Mouse (Mus musculus): ENCODE measurements around the gene Ssna1. TPM values are rescaled to one million over a fixed set of nuclear protein-coding genes. Genes with fewer than 3 reads are reported as not detected.

The Ssna1 gene
- polyA plus RNA-seq, 1 experiment from 2014 or later: 217 TPM

DNA sequence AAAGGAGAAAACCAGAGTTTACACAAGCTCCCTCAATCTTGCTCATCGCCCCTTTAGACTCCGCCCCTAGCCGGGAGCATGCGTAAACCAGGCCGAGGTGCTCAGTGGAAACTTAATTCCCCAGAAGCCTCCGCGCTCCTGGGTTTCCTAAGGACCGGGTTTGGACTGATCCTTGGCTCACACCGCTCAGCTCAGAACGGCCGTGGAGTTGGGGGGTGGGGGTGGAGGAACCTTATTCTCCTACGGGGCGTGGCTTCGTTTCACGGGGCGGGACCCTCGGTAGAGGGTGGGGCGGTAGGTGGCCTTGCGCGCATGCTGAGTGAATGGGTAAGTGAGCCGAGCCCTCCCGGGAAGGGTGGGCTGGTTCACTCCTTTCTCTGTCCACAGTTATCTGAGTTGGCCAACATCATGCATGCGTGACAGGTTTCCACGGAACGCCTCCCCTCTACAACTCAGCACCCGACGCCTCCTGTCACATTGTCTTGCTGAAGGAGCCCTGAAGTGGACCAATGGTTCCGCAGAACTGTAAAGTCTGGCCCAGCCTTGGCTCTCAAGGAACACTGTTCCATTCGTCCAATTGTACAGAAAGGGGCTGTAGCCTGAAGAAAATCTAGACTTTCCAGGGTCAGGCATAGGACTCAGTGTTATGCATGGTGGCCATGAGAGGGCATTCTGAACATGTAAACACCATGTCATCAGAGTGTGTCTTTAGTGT is 31.4 kb downstream of the Ssna1 start:
- Histone ChIP-seq H3K36me3 (ENCODE audit: control insufficient read depth, insufficient read depth, low read length) (no peaks in the 10 kb centered on the region), H3K9me3 (ENCODE audit: control insufficient read depth, low read length) (no peaks in the 10 kb centered on the region), H3K9ac (ENCODE audit: low read length) (peak overlapping the region; percentile 44), H3K4me1 (ENCODE audit: control insufficient read depth, insufficient read depth, low read length) (peaks cover 18% of the 10 kb centered on the region), H3K27ac (ENCODE audit: low read depth, low read length) (0 out of 2 replicates have a peak overlapping the region, but pooled peaks have one; percentile 3), H3K4me3 (ENCODE audit: low read depth, low read length) (peak overlapping the region; percentile 37), H3K27me3 (ENCODE audit: control insufficient read depth, insufficient read depth, low read length) (peaks cover 19% of the 10 kb centered on the region), H3K4me2 (ENCODE audit: low read depth) (peak overlapping the region; percentile 98)
- ATAC-seq (ENCODE audit: insufficient read depth, low FRiP score, low TSS enrichment): peak; percentile 70
- peak; percentile 75 for DNase-seq (ENCODE audit: low spot score)
- under 1% methylated on average over 29 of the region's 29 CpGs for WGBS

DNA sequence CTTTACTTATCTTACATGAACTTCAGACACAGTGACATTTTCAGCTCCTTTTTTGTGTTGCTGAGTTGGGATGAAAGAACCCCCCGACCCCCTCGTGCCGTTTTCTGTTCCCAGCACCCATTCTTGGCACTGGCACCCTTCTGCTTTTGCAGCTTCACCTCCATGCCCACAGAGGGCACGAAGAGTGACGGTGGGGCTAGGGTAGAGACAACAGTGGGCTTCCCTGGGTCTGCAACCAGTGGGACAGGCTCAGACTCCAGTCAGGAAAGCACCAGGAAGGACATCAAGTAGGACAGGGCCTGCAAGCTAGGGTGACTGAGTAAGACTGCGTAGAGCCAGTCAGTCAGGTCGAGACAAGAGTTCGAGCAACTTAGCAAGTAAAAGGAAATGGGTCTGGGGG is 31.9 kb downstream of the Ssna1 start:
- H3K9me3 ChIP-seq (ENCODE audit: control insufficient read depth, low read length): no peaks in the 10 kb centered on the region
- ATAC-seq (ENCODE audit: insufficient read depth, low FRiP score, low TSS enrichment) (0 out of 2 replicates have a peak, but pooled peaks have one; percentile 1), DNase-seq (ENCODE audit: low spot score) (no peak)
- no peaks in the 10 kb centered on the region for H3K36me3 ChIP-seq (ENCODE audit: control insufficient read depth, insufficient read depth, low read length)
- no peak overlapping the region for H3K9ac ChIP-seq (ENCODE audit: low read length)
- H3K4me3 ChIP-seq (ENCODE audit: low read depth, low read length): no peak overlapping the region
- peaks cover 19% of the 10 kb centered on the region for H3K27me3 ChIP-seq (ENCODE audit: control insufficient read depth, insufficient read depth, low read length)
- H3K4me1 ChIP-seq (ENCODE audit: control insufficient read depth, insufficient read depth, low read length): peaks cover 18% of the 10 kb centered on the region
- H3K4me2 ChIP-seq (ENCODE audit: low read depth): peak overlapping the region; percentile 98
- no peak overlapping the region for H3K27ac ChIP-seq (ENCODE audit: low read depth, low read length)
- 51% methylated on average over 8 of the region's 8 CpGs for WGBS

DNA sequence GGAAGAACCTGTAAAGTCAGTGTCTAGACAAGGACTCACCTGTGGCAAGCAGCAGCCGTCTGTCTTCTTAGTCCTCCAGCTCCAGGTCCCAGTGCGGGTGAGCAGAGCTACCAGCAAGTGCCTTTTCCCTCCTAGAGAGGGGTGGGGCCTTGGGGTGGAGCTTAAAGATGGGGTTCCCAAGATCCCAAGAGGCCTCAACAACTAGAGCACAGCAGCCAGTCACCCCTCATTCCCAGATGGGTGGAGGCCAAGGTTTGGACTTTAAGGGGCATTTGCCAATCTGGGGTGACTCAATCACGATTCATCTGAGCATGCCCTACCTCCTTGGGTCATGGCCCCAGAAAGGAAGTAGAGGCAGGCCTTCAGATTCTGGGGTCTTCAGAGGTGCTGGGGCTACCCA is 32.5 kb downstream of the Ssna1 start:
- peaks cover 18% of the 10 kb centered on the region for H3K4me1 ChIP-seq (ENCODE audit: control insufficient read depth, insufficient read depth, low read length)
- no peak overlapping the region for H3K27ac ChIP-seq (ENCODE audit: low read depth, low read length)
- H3K4me2 ChIP-seq (ENCODE audit: low read depth): no peak overlapping the region
- H3K9ac ChIP-seq (ENCODE audit: low read length): no peak overlapping the region
- H3K27me3 ChIP-seq (ENCODE audit: control insufficient read depth, insufficient read depth, low read length): peaks cover 19% of the 10 kb centered on the region
- DNase-seq (ENCODE audit: low spot score): no peak
- no peak overlapping the region for H3K4me3 ChIP-seq (ENCODE audit: low read depth, low read length)
- ATAC-seq (ENCODE audit: insufficient read depth, low FRiP score, low TSS enrichment): no peak
- H3K9me3 ChIP-seq (ENCODE audit: control insufficient read depth, low read length): no peaks in the 10 kb centered on the region
- no peaks in the 10 kb centered on the region for H3K36me3 ChIP-seq (ENCODE audit: control insufficient read depth, insufficient read depth, low read length)
- WGBS: 79% methylated on average over 3 of the region's 3 CpGs

DNA sequence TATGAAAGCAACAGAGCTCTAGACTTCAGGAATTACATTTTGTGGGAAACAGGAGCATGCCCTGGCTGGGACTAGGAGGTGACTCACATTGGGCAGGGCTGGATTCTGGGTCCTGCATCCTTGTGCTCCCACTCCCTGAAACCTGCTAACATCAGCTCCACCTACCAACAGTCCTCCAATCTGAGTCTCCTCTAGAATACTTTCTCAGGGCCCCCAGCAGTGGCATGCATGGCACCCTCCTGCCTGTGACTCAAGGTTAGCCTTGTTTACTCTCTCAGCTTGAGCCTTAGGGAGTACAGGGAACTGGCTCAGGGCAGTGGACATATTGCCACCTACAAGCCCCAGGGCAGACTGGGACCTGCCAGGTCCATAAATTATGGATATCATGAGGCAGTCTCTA is 34.1 kb downstream of the Ssna1 start:
- H3K9ac ChIP-seq (ENCODE audit: low read length): no peak overlapping the region
- H3K27ac ChIP-seq (ENCODE audit: low read depth, low read length): no peak overlapping the region
- DNase-seq (ENCODE audit: low spot score) (no peak), ATAC-seq (ENCODE audit: insufficient read depth, low FRiP score, low TSS enrichment) (no peak)
- no peak overlapping the region for H3K4me3 ChIP-seq (ENCODE audit: low read depth, low read length)
- H3K9me3 ChIP-seq (ENCODE audit: control insufficient read depth, low read length): no peaks in the 10 kb centered on the region
- peaks cover 19% of the 10 kb centered on the region for H3K27me3 ChIP-seq (ENCODE audit: control insufficient read depth, insufficient read depth, low read length)
- H3K4me1 ChIP-seq (ENCODE audit: control insufficient read depth, insufficient read depth, low read length): peaks cover 18% of the 10 kb centered on the region
- no peak overlapping the region for H3K4me2 ChIP-seq (ENCODE audit: low read depth)
- H3K36me3 ChIP-seq (ENCODE audit: control insufficient read depth, insufficient read depth, low read length): no peaks in the 10 kb centered on the region

DNA sequence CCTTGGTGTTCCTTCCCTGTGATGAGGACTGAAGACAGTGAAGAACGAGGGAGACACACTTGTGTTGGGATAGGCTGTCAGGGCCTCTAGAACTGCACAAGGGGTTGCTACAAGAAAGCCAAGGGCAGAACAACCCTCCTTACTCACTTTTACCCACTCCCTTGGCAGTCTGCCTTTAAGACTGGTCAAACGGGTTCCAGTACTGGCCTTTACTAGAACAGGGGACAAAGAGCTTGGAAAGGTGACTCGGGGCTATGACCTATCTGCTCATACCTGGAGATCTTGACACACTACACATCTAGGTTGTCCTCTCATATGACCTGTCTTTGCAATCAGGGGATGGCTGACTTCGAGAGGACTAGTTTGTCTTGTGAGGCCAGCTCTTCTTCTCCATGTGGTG is 34.7 kb downstream of the Ssna1 start:
- no peak for DNase-seq (ENCODE audit: low spot score)
- no peak overlapping the region for H3K9ac ChIP-seq (ENCODE audit: low read length)
- WGBS: 71% methylated on average over 4 of the region's 4 CpGs

DNA sequence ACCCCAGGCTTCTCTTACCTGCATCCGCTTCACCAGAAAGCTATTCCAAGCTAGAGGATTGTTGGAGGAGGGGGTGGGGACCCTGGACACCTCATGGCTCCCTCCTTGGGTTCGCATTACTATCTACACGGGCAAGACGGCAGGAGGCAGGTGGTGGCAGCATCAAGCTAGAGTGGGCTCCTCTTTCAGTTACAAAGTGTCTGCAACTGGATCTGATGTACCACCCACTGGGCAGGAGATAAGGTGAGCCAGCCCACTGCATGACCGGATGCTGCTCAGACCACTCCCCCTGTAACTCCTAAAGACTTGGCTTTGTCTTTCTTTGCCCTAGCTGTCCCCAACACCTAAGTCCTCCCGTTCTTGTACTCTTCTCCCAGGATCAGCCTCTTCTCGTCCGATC is 35.6 kb downstream of the Ssna1 start, which contains the start of gene Rnf224:
Gene Rnf224, minus strand, starts transcription at position 174 of the 400 bp plus-strand sequence.
- WGBS: 42% methylated on average over 8 of the region's 8 CpGs
- no peaks in the 10 kb centered on the region for H3K36me3 ChIP-seq (ENCODE audit: control insufficient read depth, insufficient read depth, low read length)
- no peak within 1 kb of the TSS for H3K9ac ChIP-seq (ENCODE audit: low read length)
- no peak within 1 kb of the TSS for H3K4me3 ChIP-seq (ENCODE audit: low read depth, low read length)
- H3K4me1 ChIP-seq (ENCODE audit: control insufficient read depth, insufficient read depth, low read length): peaks cover 8% of the 10 kb centered on the region
- peaks cover 7% of the 10 kb centered on the region for H3K27me3 ChIP-seq (ENCODE audit: control insufficient read depth, insufficient read depth, low read length)
- no peaks in the 10 kb centered on the region for H3K9me3 ChIP-seq (ENCODE audit: control insufficient read depth, low read length)
- ATAC-seq (ENCODE audit: insufficient read depth, low FRiP score, low TSS enrichment) (no peak), DNase-seq (ENCODE audit: low spot score) (no peak)
- H3K4me2 ChIP-seq (ENCODE audit: low read depth): no peak within 1 kb of the TSS
- no peak within 1 kb of the TSS for H3K27ac ChIP-seq (ENCODE audit: low read depth, low read length)

More for the DNA sequence above, 34.7 kb downstream of the Ssna1 start:
- no peaks in the 10 kb centered on the region for H3K9me3 ChIP-seq (ENCODE audit: control insufficient read depth, low read length)
- no peaks in the 10 kb centered on the region for H3K36me3 ChIP-seq (ENCODE audit: control insufficient read depth, insufficient read depth, low read length)
- peaks cover 14% of the 10 kb centered on the region for H3K4me1 ChIP-seq (ENCODE audit: control insufficient read depth, insufficient read depth, low read length)
- ATAC-seq (ENCODE audit: insufficient read depth, low FRiP score, low TSS enrichment): no peak
- no peak overlapping the region for H3K27ac ChIP-seq (ENCODE audit: low read depth, low read length)
- H3K27me3 ChIP-seq (ENCODE audit: control insufficient read depth, insufficient read depth, low read length): peaks cover 14% of the 10 kb centered on the region
- H3K4me2 ChIP-seq (ENCODE audit: low read depth): no peak overlapping the region
- no peak overlapping the region for H3K4me3 ChIP-seq (ENCODE audit: low read depth, low read length)

DNA sequence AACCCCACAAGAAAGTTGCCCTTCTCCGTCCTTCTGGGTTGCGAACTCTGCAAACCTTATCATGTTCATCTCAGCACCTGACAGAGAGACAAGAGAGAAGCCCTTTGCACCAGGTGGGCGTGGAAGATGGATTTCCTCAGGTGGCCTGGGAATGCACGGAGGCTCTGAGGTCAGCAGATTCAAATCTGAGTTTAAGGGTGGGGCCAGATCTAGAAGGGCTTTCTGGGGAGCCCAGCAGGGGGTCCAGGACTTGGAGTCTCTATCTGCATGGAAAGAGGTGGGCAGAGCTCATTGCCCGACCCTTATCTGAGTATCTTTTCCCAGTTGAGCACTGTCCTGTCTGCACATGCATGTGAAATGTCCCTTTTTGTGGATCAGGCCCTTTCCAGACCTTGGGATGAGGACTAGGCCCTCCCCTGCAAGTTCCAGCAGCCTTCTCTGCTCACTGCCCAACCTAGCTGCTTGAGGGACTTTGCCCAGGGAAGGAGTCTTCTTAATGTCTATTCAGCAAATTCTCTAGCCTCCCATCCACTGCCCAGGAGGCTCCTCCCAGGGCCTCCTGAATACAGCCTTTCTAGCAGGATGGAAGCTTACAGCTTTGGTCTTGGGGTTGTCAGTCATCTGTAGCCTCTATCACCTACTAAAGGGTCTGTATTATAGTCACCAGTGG is 37.6 kb downstream of the Ssna1 start:
- DNase-seq (ENCODE audit: low spot score) (no peak), ATAC-seq (ENCODE audit: insufficient read depth, low FRiP score, low TSS enrichment) (no peak)
- H3K4me3 ChIP-seq (ENCODE audit: low read depth, low read length): no peak overlapping the region
- no peak overlapping the region for H3K9ac ChIP-seq (ENCODE audit: low read length)
- no peaks in the 10 kb centered on the region for H3K36me3 ChIP-seq (ENCODE audit: control insufficient read depth, insufficient read depth, low read length)
- H3K4me2 ChIP-seq (ENCODE audit: low read depth): no peak overlapping the region
- no peak overlapping the region for H3K27ac ChIP-seq (ENCODE audit: low read depth, low read length)
- H3K4me1 ChIP-seq (ENCODE audit: control insufficient read depth, insufficient read depth, low read length): no peaks in the 10 kb centered on the region
- no peaks in the 10 kb centered on the region for H3K27me3 ChIP-seq (ENCODE audit: control insufficient read depth, insufficient read depth, low read length)
- no peaks in the 10 kb centered on the region for H3K9me3 ChIP-seq (ENCODE audit: control insufficient read depth, low read length)
- 73% methylated on average over 5 of the region's 5 CpGs for WGBS

DNA sequence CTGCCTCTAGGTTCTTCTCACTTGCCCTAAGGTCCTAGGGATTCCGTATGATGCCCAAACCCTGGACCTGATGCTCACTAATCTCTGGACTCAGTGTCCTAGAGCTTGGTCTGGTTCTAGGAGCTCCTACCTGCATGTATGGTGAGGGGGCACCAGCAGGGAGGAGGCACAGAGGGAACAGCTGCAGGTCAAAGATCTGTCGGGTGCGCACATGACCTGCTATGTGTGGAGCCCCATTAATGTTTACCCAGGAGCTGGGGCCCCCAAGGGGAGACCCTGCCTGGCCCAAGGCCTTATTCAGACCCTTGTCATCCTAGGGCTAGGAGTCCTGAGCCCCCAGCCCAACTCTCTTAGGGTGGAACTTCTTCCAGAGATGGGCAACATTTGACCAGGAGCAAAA is 38.2 kb downstream of the Ssna1 start, which contains the start of gene Slc34a3:
Gene Slc34a3, minus strand, starts transcription at position 315 of the 400 bp plus-strand sequence.
- ATAC-seq (ENCODE audit: insufficient read depth, low FRiP score, low TSS enrichment) (no peak), DNase-seq (ENCODE audit: low spot score) (no peak)
- Histone ChIP-seq H3K27ac (ENCODE audit: low read depth, low read length) (no peak within 1 kb of the TSS), H3K27me3 (ENCODE audit: control insufficient read depth, insufficient read depth, low read length) (no peaks in the 10 kb centered on the region), H3K4me1 (ENCODE audit: control insufficient read depth, insufficient read depth, low read length) (no peaks in the 10 kb centered on the region), H3K4me3 (ENCODE audit: low read depth, low read length) (no peak within 1 kb of the TSS), H3K4me2 (ENCODE audit: low read depth) (no peak within 1 kb of the TSS), H3K9me3 (ENCODE audit: control insufficient read depth, low read length) (no peaks in the 10 kb centered on the region), H3K9ac (ENCODE audit: low read length) (no peak within 1 kb of the TSS), H3K36me3 (ENCODE audit: control insufficient read depth, insufficient read depth, low read length) (no peaks in the 10 kb centered on the region)
- WGBS: 82% methylated on average over 3 of the region's 3 CpGs

DNA sequence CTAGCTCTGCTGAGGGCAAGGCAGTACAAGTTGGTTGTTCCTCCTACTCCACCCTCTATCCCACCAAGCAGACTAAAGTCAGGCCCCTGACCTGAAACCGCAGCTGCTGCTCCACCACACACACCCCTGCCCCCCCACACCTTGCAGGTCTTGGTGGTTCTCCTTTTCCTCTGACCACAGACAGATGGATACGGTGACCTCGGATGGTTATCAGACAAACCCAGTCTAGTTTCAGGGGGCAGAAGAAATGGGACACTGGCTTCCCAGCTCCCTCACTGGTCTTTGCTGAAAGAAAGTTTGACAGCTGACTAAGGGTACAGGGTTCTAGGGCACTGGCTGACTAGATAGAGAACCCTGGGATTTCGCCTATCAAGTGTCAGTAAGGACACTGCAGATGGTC is 38.8 kb downstream of the Ssna1 start:
- no peak for ATAC-seq (ENCODE audit: insufficient read depth, low FRiP score, low TSS enrichment)
- no peaks in the 10 kb centered on the region for H3K27me3 ChIP-seq (ENCODE audit: control insufficient read depth, insufficient read depth, low read length)
- no peak overlapping the region for H3K27ac ChIP-seq (ENCODE audit: low read depth, low read length)
- H3K4me2 ChIP-seq (ENCODE audit: low read depth): no peak overlapping the region
- no peak overlapping the region for H3K9ac ChIP-seq (ENCODE audit: low read length)
- WGBS: 78% methylated on average over 4 of the region's 4 CpGs
- H3K4me3 ChIP-seq (ENCODE audit: low read depth, low read length): no peak overlapping the region
- H3K9me3 ChIP-seq (ENCODE audit: control insufficient read depth, low read length): no peaks in the 10 kb centered on the region
- no peaks in the 10 kb centered on the region for H3K4me1 ChIP-seq (ENCODE audit: control insufficient read depth, insufficient read depth, low read length)
- DNase-seq (ENCODE audit: low spot score): no peak
- H3K36me3 ChIP-seq (ENCODE audit: control insufficient read depth, insufficient read depth, low read length): no peaks in the 10 kb centered on the region

All from neural tube, embryonic 11.5 days (tissue).